Mouse (Mus musculus): ENCODE results near the gene Abcf3.
A peak's percentile ranks its signal among the peaks of the same experiment; 100 is the strongest.

DNA sequence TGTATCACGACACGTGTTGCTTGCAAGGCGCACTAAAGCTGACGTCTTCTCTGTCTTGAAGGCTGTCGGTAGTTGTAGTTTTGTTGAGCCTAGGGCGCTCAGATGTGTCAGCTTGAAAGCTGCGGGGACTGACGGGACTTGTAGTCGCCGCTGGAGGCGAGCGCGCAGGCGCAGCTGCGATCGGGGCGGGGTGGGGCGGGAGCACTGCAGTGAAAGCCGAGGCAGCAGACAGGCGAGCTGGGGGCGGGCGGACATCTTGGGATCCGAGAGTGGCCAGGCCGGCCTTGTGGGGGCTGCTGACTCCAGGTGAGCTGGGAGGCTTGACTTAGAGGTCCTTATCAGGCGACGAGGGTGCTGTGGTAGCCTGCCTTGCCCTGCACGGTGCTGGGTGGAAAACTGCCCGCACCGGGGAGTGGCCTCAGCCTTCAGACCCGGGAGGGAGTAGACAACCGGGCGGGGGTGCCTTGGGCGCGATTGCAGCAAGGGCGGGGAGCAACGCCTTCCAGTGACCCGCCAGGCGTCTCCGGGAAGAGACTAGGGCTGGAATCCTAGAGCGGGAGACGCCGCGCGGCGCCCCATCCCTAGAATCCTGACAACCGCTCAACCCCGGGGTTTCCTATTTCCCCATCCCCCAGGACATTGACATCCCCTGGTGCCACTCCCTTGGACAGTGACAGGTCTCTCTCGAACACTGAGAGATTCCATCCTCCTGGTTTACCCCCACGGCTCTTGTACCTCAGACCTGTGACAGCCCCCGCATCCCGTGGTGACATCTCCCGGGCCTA lies 12.9 kb upstream of the Abcf3 start, which contains the start of gene Ap2m1:
- TF ChIP-seq EP300 (optimal IDR thresholded peaks at IDR 0.05), result no peak
- TF ChIP-seq CTCF (IDR thresholded peaks at IDR 0.05; ENCODE audit: low read depth), result peak; percentile 13

All from stomach, postnatal 0 days (tissue).